Mouse (Mus musculus): ENCODE results near the gene Akap13. TPM values are rescaled to one million over a fixed set of nuclear protein-coding genes. Genes with fewer than 3 reads are reported as not detected.

Gene Akap13
- polyA plus RNA-seq, 1 experiment from 2014 or later, result 43.4 TPM

- no peak for ATAC-seq (replicated peaks; ENCODE audit: insufficient number of reproducible peaks, insufficient read depth, low FRiP score, low read depth)
- 32% methylated on average over 5 of the region's 5 CpGs for WGBS
- Histone ChIP-seq H3K36me3 (no peaks in the 10 kb centered on the region), H3K4me2 (no peak overlapping the region), H3K9ac (no peak overlapping the region), H3K4me3 (no peak overlapping the region), H3K27me3 (no peaks in the 10 kb centered on the region), H3K27ac (peak overlapping the region; percentile 9), H3K9me3 (replicated peaks) (no peaks in the 10 kb centered on the region), H3K4me1 (replicated peaks) (peaks cover 49% of the 10 kb centered on the region)
Observed at GRCm38 (mm10) chr7:75498627-75499026, 43.3 kb downstream of the Akap13 start.

- ATAC-seq (replicated peaks; ENCODE audit: insufficient number of reproducible peaks, insufficient read depth, low FRiP score, low read depth), result no peak
- no peaks in the 10 kb centered on the region for H3K36me3 ChIP-seq
- no peak overlapping the region for H3K27ac ChIP-seq
- 75% methylated on average over 7 of the region's 7 CpGs for WGBS
- H3K4me3 ChIP-seq, result no peak overlapping the region
- peaks cover 43% of the 10 kb centered on the region for H3K4me1 ChIP-seq (replicated peaks)
- no peaks in the 10 kb centered on the region for H3K9me3 ChIP-seq (replicated peaks)
- no peak overlapping the region for H3K4me2 ChIP-seq
- no peak overlapping the region for H3K9ac ChIP-seq
- H3K27me3 ChIP-seq, result no peaks in the 10 kb centered on the region
Observed at GRCm38 (mm10) chr7:75499271-75499670, 43.9 kb downstream of the Akap13 start.

GRCm38 (mm10) chr7:75500164-75500563 lies 44.8 kb downstream of the Akap13 start:
- H3K4me2 ChIP-seq, result 0 out of 2 replicates have a peak overlapping the region, but pooled peaks have one; percentile 7
- no peak for ATAC-seq (replicated peaks; ENCODE audit: insufficient number of reproducible peaks, insufficient read depth, low FRiP score, low read depth)
- H3K36me3 ChIP-seq, result no peaks in the 10 kb centered on the region
- peaks cover 44% of the 10 kb centered on the region for H3K4me1 ChIP-seq (replicated peaks)
- H3K9ac ChIP-seq, result no peak overlapping the region
- WGBS, result 56% methylated on average over 4 of the region's 4 CpGs
- H3K27ac ChIP-seq, result peak overlapping the region; percentile 37; the same call in 1 of the 2 replicates
- H3K27me3 ChIP-seq, result no peaks in the 10 kb centered on the region
- H3K9me3 ChIP-seq (replicated peaks), result no peaks in the 10 kb centered on the region
- no peak overlapping the region for H3K4me3 ChIP-seq

GRCm38 (mm10) chr7:75500793-75501192 lies 45.5 kb downstream of the Akap13 start:
- no peak overlapping the region for H3K27ac ChIP-seq
- H3K9me3 ChIP-seq (replicated peaks), result no peaks in the 10 kb centered on the region
- no peak overlapping the region for H3K9ac ChIP-seq
- peaks cover 41% of the 10 kb centered on the region for H3K4me1 ChIP-seq (replicated peaks)
- H3K36me3 ChIP-seq, result no peaks in the 10 kb centered on the region
- no peak overlapping the region for H3K4me3 ChIP-seq
- WGBS, result 90% methylated on average over 4 of the region's 4 CpGs
- H3K27me3 ChIP-seq, result no peaks in the 10 kb centered on the region
- no peak for ATAC-seq (replicated peaks; ENCODE audit: insufficient number of reproducible peaks, insufficient read depth, low FRiP score, low read depth)
- no peak overlapping the region for H3K4me2 ChIP-seq

GRCm38 (mm10) chr7:75504524-75504923 lies 49.2 kb downstream of the Akap13 start:
- 40% methylated on average over 2 of the region's 2 CpGs for WGBS
- H3K9ac ChIP-seq, result no peak overlapping the region
- no peak overlapping the region for H3K27ac ChIP-seq
- H3K4me1 ChIP-seq (replicated peaks), result peaks cover 24% of the 10 kb centered on the region
- no peak overlapping the region for H3K4me2 ChIP-seq
- no peak for ATAC-seq (replicated peaks; ENCODE audit: insufficient number of reproducible peaks, insufficient read depth, low FRiP score, low read depth)
- no peaks in the 10 kb centered on the region for H3K27me3 ChIP-seq
- no peak overlapping the region for H3K4me3 ChIP-seq
- H3K9me3 ChIP-seq (replicated peaks), result no peaks in the 10 kb centered on the region
- no peaks in the 10 kb centered on the region for H3K36me3 ChIP-seq

GRCm38 (mm10) chr7:75506628-75507027 lies 51.3 kb downstream of the Akap13 start:
- H3K4me3 ChIP-seq, result no peak overlapping the region
- no peak overlapping the region for H3K9ac ChIP-seq
- H3K27me3 ChIP-seq, result no peaks in the 10 kb centered on the region
- no peak overlapping the region for H3K27ac ChIP-seq
- ATAC-seq (replicated peaks; ENCODE audit: insufficient number of reproducible peaks, insufficient read depth, low FRiP score, low read depth), result no peak
- H3K9me3 ChIP-seq (replicated peaks), result no peaks in the 10 kb centered on the region
- 83% methylated on average over 4 of the region's 4 CpGs for WGBS
- H3K4me2 ChIP-seq, result no peak overlapping the region
- no peaks in the 10 kb centered on the region for H3K36me3 ChIP-seq
- peaks cover 12% of the 10 kb centered on the region; the same call in 1 of the 2 replicates for H3K4me1 ChIP-seq (replicated peaks)

- Histone ChIP-seq H3K9ac (no peak overlapping the region), H3K9me3 (replicated peaks) (no peaks in the 10 kb centered on the region), H3K27me3 (no peaks in the 10 kb centered on the region), H3K4me2 (no peak overlapping the region), H3K4me1 (replicated peaks) (peaks cover 16% of the 10 kb centered on the region), H3K27ac (no peak overlapping the region), H3K36me3 (no peaks in the 10 kb centered on the region), H3K4me3 (no peak overlapping the region)
- ATAC-seq (replicated peaks; ENCODE audit: insufficient number of reproducible peaks, insufficient read depth, low FRiP score, low read depth), result no peak
- 53% methylated on average over 5 of the region's 5 CpGs for WGBS
Observed at GRCm38 (mm10) chr7:75509085-75509873, 53.9 kb downstream of the Akap13 start.

GRCm38 (mm10) chr7:75515472-75515871 lies 60.1 kb downstream of the Akap13 start:
- no peak overlapping the region for H3K9ac ChIP-seq
- H3K9me3 ChIP-seq (replicated peaks), result no peaks in the 10 kb centered on the region
- H3K4me1 ChIP-seq (replicated peaks), result peaks cover 23% of the 10 kb centered on the region
- no peak overlapping the region for H3K27ac ChIP-seq
- no peak overlapping the region for H3K4me3 ChIP-seq
- no peak overlapping the region for H3K4me2 ChIP-seq
- H3K27me3 ChIP-seq, result no peaks in the 10 kb centered on the region
- WGBS, result 78% methylated on average over 6 of the region's 6 CpGs
- no peaks in the 10 kb centered on the region for H3K36me3 ChIP-seq
- ATAC-seq (replicated peaks; ENCODE audit: insufficient number of reproducible peaks, insufficient read depth, low FRiP score, low read depth), result no peak

- ATAC-seq (replicated peaks; ENCODE audit: insufficient number of reproducible peaks, insufficient read depth, low FRiP score, low read depth), result no peak
- WGBS, result 87% methylated on average over 14 of the region's 14 CpGs
- H3K9me3 ChIP-seq (replicated peaks), result no peaks in the 10 kb centered on the region
- H3K27ac ChIP-seq, result no peak overlapping the region
- H3K4me1 ChIP-seq (replicated peaks), result peaks cover 31% of the 10 kb centered on the region
- H3K4me2 ChIP-seq, result no peak overlapping the region
- H3K4me3 ChIP-seq, result no peak overlapping the region
- no peak overlapping the region for H3K9ac ChIP-seq
- H3K27me3 ChIP-seq, result no peaks in the 10 kb centered on the region
- no peaks in the 10 kb centered on the region for H3K36me3 ChIP-seq
Observed at GRCm38 (mm10) chr7:75516716-75517619, 61.6 kb downstream of the Akap13 start.

GRCm38 (mm10) chr7:75520531-75520930 lies 65.2 kb downstream of the Akap13 start:
- WGBS, result 56% methylated on average over 6 of the region's 6 CpGs

GRCm38 (mm10) chr7:75521199-75521598 lies 65.9 kb downstream of the Akap13 start:
- WGBS, result 44% methylated on average over 3 of the region's 3 CpGs
- 0 out of 2 replicates have a peak overlapping the region, but pooled peaks have one; percentile 26 for H3K27ac ChIP-seq
- H3K27me3 ChIP-seq, result no peaks in the 10 kb centered on the region
- no peak overlapping the region for H3K4me3 ChIP-seq
- H3K4me1 ChIP-seq (replicated peaks), result peaks cover 51% of the 10 kb centered on the region
- ATAC-seq (replicated peaks; ENCODE audit: insufficient number of reproducible peaks, insufficient read depth, low FRiP score, low read depth), result no peak
- no peak overlapping the region for H3K9ac ChIP-seq
- H3K36me3 ChIP-seq, result no peaks in the 10 kb centered on the region
- H3K9me3 ChIP-seq (replicated peaks), result no peaks in the 10 kb centered on the region
- H3K4me2 ChIP-seq, result no peak overlapping the region

More at GRCm38 (mm10) chr7:75520531-75520930, 65.2 kb downstream of the Akap13 start:
- Histone ChIP-seq H3K4me3 (no peak overlapping the region), H3K4me1 (replicated peaks) (peaks cover 44% of the 10 kb centered on the region), H3K27me3 (no peaks in the 10 kb centered on the region), H3K27ac (no peak overlapping the region; the same call in 1 of the 2 replicates), H3K9me3 (replicated peaks) (no peaks in the 10 kb centered on the region), H3K36me3 (no peaks in the 10 kb centered on the region), H3K9ac (no peak overlapping the region), H3K4me2 (no peak overlapping the region)
- no peak for ATAC-seq (replicated peaks; ENCODE audit: insufficient number of reproducible peaks, insufficient read depth, low FRiP score, low read depth)
